Mouse (Mus musculus) limb, embryonic 14.5 days (tissue): ENCODE measurements at regions not wholly inside any gene's neighbourhood (a gene's known extent, or its start where the extent isn't known, plus 50 kb on each side); places are given as distances from the start of the nearest gene placed in this dataset.

Source experiments
- ATAC-seq: fragments of 200-750 bp; cut with Nextera tagmentation; 2 replicates; pipeline ENCODE4 v1.8.0; 2017; ENCODE audit warnings: low read depth, moderate number of reproducible peaks, moderate TSS enrichment; ENCODE audit not compliant: low FRiP score
- DNase-seq: peaks from one replicate; pipeline ENCODE4 v3.0.0-alpha.2; 2015; ENCODE audit warnings: low spot score
- H3K27ac ChIP-seq: fragments of 300-500 bp; sonication (generic); replicated peaks from 2 replicates; pipeline ENCODE4 v1.5.1; 2014; ENCODE audit warnings: low read depth, mild to moderate bottlenecking, low read length, moderate library complexity, mixed read lengths
- H3K27me3 ChIP-seq: fragments of 300-500 bp; sonication (generic); 2 replicates; pipeline ENCODE4 v1.6.1; 2014; ENCODE audit warnings: low read length, mixed read lengths; ENCODE audit not compliant: control insufficient read depth, insufficient read depth
- H3K36me3 ChIP-seq: fragments of 300-500 bp; sonication (generic); 2 replicates; pipeline ENCODE4 v1.6.1; 2014; ENCODE audit warnings: mild to moderate bottlenecking, low read length, moderate library complexity, mixed read lengths; ENCODE audit not compliant: control insufficient read depth, insufficient read depth
- H3K4me1 ChIP-seq: fragments of 300-500 bp; sonication (generic); 2 replicates; pipeline ENCODE4 v1.6.1; 2014; ENCODE audit warnings: antibody characterized with exemption, low read length, mixed read lengths; ENCODE audit not compliant: control insufficient read depth, insufficient read depth
- H3K4me2 ChIP-seq: fragments of 300-500 bp; sonication (generic); replicated peaks from 2 replicates; pipeline ENCODE4 v1.6.1; 2014; ENCODE audit warnings: low read depth, mild to moderate bottlenecking, low read length, moderate library complexity; ENCODE audit not compliant: severe bottlenecking
- H3K4me3 ChIP-seq: fragments of 300-500 bp; sonication (generic); replicated peaks from 2 replicates; pipeline ENCODE4 v1.5.1; 2014; ENCODE audit warnings: low read length
- H3K9ac ChIP-seq: fragments of 300-500 bp; sonication (generic); 2 replicates; pipeline ENCODE4 v1.6.1; 2014; ENCODE audit warnings: mild to moderate bottlenecking, low read depth, low read length, moderate library complexity; ENCODE audit not compliant: severe bottlenecking
- H3K9me3 ChIP-seq: fragments of 300-500 bp; sonication (generic); 2 replicates; pipeline ENCODE4 v1.6.1; 2016; ENCODE audit warnings: low read length; ENCODE audit not compliant: control insufficient read depth
- POLR2A ChIP-seq: fragments of 200-500 bp; IDR thresholded peaks from 2 replicates; pipeline ENCODE4 v1.8.0; 2012; ENCODE audit warnings: inconsistent platforms, mild to moderate bottlenecking, moderate library complexity, borderline replicate concordance; ENCODE audit not compliant: insufficient read depth, insufficient read length; ENCODE audit errors: extremely low read depth
- WGBS: fragments of 180-500 bp; shearing (Covaris S2); extraction: QIAGEN DNeasy Blood & Tissue Kit; methylation state at CpG from one replicate; pipeline ENCODE4 v1.1.7; 2014; 5-methylcytosine and 5-hydroxymethylcytosine counted together

DNA sequence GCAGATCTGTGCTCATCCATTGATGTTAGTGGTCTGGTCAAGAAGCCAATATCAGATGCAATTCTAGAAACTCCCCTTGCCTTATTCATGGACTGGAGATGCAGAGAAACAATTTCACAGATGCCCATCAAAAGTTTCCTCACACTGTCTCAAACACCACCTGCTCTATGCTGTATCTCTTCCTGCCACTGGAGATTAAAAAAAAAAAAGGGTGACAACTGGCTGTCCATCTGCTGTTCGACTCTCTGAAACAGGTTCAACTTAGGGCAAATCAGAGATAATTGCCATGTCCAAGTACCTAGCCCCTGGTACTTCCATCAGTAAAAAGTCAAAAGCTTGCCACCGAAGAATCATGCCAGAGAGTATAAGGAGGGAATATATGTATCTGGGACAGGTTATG is 185.4 kb upstream of the Dio2 start:
- ATAC-seq, result no peak

DNA sequence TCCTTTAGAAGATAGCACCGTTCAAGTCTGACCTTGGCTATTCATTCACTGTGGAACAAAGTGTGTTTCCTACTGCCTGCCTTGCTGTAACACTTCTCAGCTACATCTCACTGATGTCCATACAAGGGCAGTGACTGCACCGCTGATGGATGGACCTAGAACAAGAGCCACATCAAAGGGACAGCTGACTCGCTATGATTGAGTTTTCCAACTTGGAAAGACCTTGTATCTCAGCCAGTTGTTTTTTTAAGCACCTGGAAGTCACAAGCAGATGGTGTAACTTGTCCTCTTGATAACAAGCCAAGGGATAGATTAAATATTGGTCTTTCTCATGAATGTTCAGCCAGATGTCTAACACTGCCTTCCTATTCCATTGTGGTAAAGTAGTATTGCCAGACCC is 184.9 kb upstream of the Dio2 start:
- 72% methylated on average over 3 of the region's 3 CpGs for WGBS
- no peak for DNase-seq
- no peak overlapping the region for H3K4me2 ChIP-seq
- no peak for TF ChIP-seq POLR2A
- H3K4me1 ChIP-seq, result no peaks in the 10 kb centered on the region
- H3K36me3 ChIP-seq, result no peaks in the 10 kb centered on the region
- no peak for ATAC-seq
- no peak overlapping the region for H3K27ac ChIP-seq
- no peak overlapping the region for H3K4me3 ChIP-seq
- H3K27me3 ChIP-seq, result no peaks in the 10 kb centered on the region
- no peaks in the 10 kb centered on the region for H3K9me3 ChIP-seq
- no peak overlapping the region for H3K9ac ChIP-seq

More for the DNA sequence above, 185.4 kb upstream of the Dio2 start:
- Histone ChIP-seq H3K27ac (no peak overlapping the region), H3K9me3 (no peaks in the 10 kb centered on the region), H3K4me3 (no peak overlapping the region), H3K4me2 (no peak overlapping the region), H3K27me3 (no peaks in the 10 kb centered on the region), H3K9ac (no peak overlapping the region), H3K4me1 (no peaks in the 10 kb centered on the region; the same call in 1 of the 2 replicates), H3K36me3 (no peaks in the 10 kb centered on the region)
- no peak for TF ChIP-seq POLR2A
- WGBS, result 79% methylated on average over 2 of the region's 2 CpGs
- no peak for DNase-seq

DNA sequence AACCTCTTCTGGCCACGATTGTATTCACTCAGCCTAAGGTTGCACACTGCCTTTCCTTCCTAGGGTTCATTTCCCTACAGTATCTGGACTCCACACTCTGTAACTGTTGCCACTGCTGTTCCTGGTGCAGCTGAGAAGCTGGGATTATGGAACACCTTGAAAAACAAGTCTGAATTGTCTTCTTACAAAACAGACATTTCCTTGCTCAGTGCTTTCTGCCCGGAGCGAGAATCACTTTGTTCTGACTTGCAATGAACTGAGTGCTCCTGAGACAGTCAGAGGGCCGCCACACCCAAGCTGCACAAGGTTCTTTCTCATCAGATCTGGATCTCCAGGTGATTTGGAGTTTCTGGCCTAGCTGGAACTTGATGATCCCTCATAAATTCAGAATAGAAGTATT is 183.0 kb upstream of the Dio2 start:
- Histone ChIP-seq H3K36me3 (no peaks in the 10 kb centered on the region), H3K9ac (no peak overlapping the region), H3K4me1 (no peaks in the 10 kb centered on the region), H3K4me2 (no peak overlapping the region), H3K27ac (no peak overlapping the region), H3K27me3 (no peaks in the 10 kb centered on the region), H3K4me3 (no peak overlapping the region), H3K9me3 (no peaks in the 10 kb centered on the region)
- 76% methylated on average over 4 of the region's 4 CpGs for WGBS
- DNase-seq (no peak), ATAC-seq (no peak)
- no peak for TF ChIP-seq POLR2A

DNA sequence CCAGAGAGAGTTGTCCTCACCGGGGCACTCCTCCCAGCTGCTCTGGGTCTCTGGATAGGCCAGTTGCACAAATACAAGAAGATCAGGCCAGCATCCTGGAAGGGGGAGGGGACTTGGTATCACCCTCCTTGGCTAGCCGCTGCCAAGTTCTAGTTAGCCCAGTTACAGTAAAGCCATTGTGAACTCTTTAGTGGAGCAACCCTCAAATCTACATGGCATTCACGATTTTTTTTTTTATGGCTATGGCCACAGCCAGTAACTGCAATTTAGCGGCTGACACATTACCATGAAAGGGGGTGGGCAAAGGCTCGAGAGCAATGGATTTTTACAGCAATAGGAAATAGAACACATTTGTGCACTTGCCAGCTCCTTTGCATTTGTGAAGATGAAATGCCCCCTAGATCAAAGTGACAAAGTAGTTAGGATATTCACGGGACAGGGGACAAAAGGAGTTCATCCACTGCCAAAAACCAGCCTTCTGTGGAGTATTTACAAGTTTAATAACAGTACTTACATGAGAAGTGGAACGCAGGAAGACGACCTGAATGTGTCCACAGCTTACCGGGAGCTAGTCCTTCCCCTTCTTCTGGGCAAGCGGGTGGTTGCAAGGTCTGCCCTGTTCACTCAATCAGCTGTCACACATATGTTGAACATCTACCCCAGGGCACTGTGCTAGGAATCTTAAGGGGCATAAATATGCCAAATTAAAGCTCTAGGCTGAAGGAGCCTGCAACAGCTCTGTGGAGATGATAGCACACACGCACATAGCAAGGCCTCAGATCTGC is 177.9 kb upstream of the Dio2 start:
- no peak overlapping the region for H3K4me3 ChIP-seq
- no peak for TF ChIP-seq POLR2A
- ATAC-seq, result no peak
- no peak overlapping the region for H3K27ac ChIP-seq
- H3K4me2 ChIP-seq, result no peak overlapping the region
- no peak for DNase-seq
- H3K36me3 ChIP-seq, result no peaks in the 10 kb centered on the region
- H3K4me1 ChIP-seq, result no peaks in the 10 kb centered on the region
- WGBS, result 50% methylated on average over 11 of the region's 11 CpGs
- no peak overlapping the region; the same call in 1 of the 2 replicates for H3K9ac ChIP-seq
- H3K27me3 ChIP-seq, result no peaks in the 10 kb centered on the region
- H3K9me3 ChIP-seq, result no peaks in the 10 kb centered on the region

DNA sequence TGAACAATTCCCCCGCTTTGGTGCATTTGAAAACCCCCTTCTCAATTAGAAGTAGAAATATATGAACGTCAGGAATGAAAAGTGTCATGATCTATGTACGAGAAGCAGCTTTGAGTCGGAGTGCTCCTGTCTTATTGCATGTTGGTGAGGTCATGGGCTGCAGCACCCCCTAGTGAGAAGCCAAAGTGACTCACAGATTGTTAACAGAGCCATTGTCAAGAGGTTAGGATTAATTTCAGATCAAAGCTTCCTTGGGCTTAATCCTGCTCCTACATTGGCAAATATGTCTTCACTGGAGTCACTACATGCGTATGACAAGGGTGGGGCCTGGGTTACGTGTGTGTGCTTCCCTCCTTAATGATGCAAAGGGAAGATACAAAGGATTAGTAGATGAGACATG is 165.8 kb upstream of the Dio2 start:
- no peak for ATAC-seq
- no peak for DNase-seq
- no peak for TF ChIP-seq POLR2A
- Histone ChIP-seq H3K9me3 (no peaks in the 10 kb centered on the region), H3K27ac (no peak overlapping the region), H3K27me3 (no peaks in the 10 kb centered on the region), H3K9ac (no peak overlapping the region), H3K4me2 (no peak overlapping the region), H3K4me1 (no peaks in the 10 kb centered on the region), H3K4me3 (no peak overlapping the region), H3K36me3 (no peaks in the 10 kb centered on the region)
- WGBS, result 79% methylated on average over 6 of the region's 6 CpGs
